Mouse (Mus musculus): ENCODE results near the gene Efna1.

The Efna1 gene

DNA sequence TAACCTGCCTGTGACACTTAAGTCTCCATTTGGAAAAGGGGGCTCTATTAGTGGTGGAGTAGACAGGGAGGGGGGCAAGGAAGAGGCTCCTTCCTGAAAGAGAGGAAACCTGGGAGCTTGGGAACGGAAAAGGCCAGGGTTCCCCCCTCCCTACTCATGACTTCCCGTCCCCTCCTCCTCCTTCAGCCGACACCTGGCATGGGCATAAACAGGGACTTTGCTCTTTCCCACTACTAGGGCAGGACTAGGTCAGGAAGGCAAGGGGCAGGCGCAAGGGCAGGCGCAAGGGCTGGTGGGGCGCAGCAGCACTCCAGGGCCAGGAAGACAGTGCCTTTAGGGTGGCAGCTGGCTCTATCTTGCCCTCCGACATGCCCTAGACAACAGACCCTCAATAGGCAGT lies 2.8 kb downstream of the Efna1 start:
- DNase-seq = peak; percentile 87

DNA sequence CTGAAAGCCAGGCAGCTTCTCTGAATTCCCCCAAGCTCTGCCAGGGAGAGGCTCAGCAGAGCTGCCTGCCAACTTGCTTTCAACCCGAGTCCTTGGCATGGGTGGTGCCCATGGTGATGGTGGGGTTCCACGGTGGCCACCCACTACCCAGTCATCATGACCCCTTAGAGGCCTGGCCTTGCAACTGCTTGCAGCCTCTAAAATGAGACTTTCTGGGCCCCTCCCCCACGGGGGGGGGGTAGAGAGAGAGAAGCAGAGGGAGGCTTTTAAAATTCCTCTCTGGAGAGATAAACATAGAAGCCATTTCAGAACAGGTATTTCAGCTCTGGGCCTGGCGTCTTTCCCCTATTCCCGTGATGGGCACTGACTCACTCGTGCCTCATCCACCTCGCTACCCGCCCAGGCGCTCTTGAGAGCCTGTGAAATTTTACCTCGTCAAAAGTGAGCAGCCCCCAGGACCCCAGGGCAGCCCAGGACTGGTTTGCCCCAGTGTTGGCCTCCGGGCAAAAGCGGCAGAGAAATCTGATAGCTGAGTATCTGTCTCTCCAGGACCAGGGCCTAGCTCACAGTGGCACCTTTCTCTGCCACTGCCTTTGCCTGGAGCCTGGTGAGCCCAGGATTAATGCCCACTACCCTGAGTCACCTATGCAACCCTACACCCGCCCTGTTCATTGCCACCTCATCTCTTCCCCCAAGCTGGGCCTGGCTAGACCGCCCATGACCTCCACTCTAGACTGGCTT lies 3.5 kb downstream of the Efna1 start:
- DNase-seq = peak; percentile 71

DNA sequence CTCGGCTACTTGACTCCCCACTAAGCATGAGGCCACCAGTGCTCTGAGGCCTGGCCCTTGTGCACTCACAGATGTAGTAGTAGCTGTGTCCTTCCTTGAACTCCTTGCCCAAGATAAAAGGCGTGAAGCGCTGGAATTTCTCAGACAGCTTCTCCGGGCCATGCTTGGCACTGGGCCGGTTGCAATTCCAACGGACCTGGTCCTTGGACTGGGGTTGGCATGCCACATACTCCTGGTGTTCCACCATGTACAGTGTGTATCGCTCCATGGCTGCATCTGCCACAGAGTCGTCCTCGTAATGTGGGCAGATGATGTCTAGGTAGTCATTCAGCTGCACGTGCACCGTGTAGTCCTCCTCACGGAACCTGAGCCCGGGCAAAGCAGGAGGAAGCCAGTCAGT lies 4.9 kb downstream of the Efna1 start:
- no peak for DNase-seq

DNA sequence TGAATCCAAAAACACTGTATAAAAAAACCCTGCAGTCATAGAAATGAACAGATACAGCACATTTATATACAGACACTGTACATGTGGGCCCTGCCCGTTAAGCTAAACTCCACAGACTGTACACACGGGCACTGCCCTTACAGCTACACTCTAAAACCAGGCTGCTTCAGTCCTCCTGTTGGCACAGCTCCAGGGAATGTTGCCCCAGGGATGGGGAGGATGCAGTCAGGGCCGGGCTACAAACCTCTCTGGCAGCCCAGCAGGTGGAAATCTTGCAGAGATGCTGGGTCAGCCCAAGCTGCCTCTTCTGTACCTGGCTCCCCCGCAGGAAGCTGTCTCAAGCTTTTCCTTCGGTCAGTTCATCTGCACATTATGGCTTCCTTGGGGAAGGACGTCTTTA lies 9.2 kb downstream of the Efna1 start:
- no peak for DNase-seq

DNA sequence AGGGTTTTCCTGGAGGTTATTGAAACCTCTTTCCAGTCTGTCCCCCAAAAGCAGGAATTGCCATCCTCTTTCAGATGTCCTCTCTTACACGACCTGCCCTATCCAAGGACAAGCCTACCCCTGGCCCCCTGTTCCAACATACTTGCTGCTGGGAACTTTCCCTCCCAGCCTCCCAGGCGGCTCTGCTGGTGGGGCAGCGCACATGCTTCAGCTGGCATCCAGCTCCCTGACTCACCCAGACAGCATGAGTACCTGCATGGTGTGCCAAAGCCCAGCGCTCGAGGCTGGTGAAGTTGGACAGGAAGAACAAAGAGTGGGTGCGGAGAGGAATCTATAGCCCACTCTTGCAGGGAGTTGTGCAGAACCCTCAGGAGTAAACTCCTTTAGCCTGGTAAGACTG lies 10.1 kb downstream of the Efna1 start:
- DNase-seq = peak; percentile 63

DNA sequence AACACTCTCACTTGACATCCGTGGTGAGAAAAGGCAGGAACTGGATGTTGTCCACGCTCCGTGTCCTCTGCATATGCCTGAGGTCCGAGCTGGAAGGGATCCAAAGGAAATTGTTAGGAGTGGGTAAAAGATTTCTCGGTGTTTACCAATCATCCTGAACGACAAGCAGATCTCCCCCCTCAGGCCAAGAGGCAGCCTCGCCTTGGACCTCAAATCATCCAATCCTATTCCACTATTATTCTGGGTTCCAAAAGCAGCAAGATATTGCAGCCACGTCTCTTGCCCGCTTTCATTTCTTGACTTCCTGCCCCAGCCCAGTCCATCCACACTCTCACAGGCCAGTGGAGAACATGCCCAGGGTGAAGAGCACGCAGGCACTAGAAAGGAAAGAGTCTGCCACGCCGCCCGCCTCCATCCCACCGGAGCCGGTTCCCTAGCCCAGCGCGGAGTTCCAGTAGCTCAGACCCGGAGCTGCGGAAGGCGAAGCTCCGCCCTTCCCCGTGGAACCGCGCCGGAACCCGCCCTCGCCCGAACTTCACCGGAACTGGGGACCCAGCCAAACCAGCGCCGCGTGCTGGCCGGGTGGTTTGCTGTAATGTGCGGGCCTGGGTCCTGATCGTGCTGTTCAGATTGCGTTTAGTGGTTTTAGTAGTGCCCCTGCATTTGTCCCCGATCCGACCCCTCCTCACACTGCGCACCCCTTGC lies 10.7 kb downstream of the Efna1 start, which contains the start of gene Slc50a1:
Gene Slc50a1 (minus strand): TSS at position 520 of the 705 bp plus-strand sequence.
- peak; percentile 90 for DNase-seq

DNA sequence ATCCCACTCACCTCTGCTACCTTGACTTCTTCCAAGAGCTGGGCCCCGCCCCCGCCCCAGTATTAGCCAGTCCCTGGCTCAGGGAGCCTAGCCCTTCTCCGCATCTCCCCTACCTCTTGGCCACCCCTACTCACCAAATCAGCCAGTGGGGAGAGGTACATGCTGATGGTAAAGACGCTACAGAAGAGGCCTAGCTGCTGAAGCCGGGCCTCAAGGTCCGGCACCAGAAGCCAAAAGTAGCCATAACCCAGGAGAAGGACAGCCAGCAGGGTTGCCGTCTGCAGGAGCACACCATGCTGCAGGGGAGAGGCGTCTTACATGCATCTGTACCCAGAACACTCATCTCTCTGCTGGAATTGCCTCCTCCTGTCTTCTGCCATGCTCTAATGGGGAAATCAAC lies 12.0 kb downstream of the Efna1 start:
- no peak for DNase-seq

DNA sequence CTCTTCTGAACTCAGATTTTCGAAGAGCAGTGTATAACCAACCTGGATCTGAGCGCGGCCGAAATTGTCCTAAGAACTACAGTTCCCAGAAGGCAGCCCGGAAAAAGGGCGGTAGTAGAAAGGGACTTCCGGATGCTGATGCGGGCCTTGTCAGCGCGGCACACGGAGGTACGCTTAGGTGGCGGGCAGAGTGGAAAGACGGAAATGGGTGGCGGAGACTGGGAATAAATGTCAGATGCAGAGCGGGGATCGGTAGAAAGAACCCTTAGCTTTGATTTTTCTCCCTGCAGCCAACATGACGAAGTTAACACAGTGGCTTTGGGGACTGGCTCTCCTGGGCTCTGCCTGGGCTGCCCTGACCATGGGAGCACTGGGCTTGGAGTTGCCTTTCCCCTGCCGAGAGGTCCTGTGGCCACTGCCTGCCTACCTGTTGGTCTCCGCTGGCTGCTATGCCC lies 14.5 kb downstream of the Efna1 start:
- peak; percentile 90 for DNase-seq

DNA sequence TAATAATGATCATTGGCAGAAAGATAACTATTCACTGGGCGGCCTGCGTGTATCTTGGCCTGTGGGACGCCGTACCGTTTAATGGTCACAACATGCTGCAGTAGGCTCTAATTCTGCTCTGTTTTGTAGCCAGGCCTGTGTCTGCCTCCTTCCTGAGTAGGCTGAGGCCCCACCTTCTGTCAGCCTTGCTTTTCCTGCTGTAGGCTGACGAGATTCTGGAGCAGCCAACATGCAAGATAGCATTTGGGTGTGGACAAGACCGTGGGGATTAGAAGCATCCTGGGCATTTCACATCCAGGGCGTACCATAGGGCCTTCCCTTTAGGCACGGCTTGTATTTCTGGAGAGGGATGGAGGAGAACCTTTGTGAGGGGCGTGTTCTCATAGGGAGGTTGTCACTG lies 18.5 kb downstream of the Efna1 start:
- peak; percentile 70 for DNase-seq

DNA sequence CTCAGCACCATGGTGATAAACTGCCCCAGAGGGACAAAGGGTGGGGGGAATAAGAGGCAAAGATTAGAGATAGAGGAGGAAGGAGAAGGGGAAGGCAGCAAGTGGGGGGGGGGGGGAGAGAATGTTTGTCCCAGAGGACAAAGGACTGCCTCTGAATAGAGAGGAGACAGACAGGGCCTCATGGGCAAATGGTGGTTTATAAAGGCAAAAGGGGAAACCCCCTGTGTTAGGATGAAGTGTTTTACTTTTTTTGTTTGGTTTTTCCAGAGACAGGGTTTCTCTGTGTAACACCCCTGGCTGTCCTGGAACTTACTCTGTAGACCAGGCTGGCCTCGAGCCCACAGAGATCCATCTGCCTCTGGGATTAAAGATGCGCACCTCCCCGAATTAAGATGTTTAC lies 20.7 kb downstream of the Efna1 start:
- DNase-seq = no peak

DNA sequence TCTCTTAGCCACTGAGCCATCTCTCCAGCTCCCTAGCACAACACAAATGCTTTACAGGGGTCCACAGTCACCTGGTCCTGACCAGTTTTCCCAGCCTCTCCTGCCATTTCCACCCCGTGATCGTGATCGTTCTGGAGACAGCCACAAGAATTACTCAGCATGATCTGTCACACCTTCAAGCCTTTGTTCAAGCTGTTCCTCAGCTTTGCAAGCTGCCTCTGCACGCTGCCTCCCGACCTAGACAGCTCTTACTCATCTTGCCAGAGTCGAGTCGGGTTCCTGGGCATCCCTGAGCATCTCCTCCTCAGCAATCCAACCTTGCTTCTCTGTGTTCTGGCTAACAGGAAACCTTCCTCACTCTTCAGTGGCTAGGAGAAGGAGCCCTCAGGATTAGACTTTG lies 21.9 kb downstream of the Efna1 start, which contains the start of gene Dpm3:
Gene Dpm3 (plus strand): TSS at position 283 of the 400 bp plus-strand sequence.
- no peak for DNase-seq

DNA sequence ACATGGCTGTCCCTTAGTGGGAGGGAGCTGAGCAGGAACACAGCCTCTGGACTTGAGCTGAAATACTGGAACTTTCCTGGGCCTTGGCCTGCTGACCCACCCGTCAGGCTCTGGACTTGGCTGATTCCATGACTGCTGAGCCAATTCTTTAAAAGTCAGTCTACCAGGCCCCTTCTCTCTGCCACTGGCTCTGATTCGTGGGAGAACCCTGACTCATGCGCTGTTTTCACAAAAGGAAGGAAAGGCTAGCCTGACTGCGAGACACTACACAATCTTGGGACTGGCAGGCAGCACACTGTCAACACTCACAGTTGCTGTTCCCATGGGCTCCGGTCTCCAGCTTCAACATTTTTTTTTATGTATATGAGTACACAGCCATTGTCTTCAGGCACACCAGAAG lies 24.8 kb downstream of the Efna1 start:
- no peak for DNase-seq

DNA sequence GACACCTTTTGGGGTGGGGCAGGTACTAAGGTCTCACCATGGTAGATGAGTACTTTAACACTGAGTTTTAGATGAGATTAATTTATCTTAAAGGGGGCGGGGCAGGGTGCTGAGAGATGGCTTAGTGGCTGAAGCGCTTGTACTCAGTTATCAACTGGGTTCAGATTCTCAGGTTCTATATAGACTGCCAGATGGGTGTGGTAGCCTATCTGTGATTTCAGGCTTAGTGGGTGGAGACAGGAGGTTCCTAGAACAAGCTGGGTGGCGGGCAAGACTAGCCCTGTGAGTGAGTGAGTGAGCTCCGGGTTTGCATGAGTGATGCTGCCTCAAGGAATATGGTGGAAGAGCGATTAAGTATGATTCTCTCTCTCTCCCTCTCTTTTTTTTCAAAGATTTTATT lies 25.9 kb downstream of the Efna1 start:
- no peak for DNase-seq

DNA sequence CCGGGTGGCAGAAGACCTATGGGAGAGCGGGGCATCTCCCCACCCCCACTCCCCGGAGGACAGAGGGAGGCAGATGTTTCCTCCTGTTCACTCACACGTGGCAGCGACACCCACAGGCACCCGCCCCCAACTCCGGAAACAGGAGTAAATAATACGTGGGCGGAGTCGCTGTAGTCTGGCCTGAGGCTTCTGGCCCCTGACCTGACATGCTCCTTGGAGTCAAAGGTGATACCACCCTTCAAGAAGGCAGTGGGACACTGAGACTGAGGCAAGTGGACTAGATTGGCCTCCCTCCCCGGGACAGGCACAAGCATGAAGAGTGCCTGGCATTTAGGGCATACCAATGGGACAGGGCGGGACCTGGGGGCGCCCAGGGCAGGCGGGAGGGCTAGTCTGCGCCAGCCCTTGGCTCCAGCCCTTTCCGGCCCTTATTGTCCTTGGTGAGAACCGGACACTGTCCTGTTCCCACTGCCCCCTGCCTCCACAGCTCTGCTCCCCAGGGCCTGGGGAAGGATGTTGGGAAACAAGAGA lies 29.5 kb downstream of the Efna1 start:
- DNase-seq = peak; percentile 91

DNA sequence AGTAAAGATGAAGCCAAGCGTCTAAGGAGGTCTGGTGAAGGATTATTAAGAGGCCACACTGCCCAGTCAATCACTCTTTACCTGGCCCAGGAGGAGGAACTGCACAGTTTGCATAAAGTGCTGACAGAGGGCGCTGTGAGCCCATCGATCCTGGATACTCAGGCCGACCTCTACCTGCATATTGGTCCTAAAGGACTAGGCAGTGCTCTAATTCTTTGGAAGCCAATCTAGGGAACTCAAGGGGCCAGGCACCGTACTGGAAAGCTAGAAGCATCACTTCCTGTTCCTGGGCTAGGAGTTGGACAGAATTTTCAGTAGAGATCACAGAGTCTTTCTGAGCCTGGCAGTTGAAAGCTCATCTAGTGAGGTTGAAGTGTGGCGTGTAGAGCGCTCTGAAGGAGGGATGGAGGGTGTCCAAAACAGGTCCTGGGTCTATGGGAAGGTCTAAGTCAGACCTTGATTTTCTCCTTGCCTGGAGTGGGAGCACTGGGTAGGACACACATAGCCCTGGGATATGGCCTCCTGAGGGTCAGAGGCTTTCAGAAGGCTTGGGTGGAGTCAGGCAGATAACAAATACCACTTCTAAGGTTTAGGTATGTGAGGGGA lies 30.4 kb downstream of the Efna1 start:
- peak; percentile 92 for DNase-seq

DNA sequence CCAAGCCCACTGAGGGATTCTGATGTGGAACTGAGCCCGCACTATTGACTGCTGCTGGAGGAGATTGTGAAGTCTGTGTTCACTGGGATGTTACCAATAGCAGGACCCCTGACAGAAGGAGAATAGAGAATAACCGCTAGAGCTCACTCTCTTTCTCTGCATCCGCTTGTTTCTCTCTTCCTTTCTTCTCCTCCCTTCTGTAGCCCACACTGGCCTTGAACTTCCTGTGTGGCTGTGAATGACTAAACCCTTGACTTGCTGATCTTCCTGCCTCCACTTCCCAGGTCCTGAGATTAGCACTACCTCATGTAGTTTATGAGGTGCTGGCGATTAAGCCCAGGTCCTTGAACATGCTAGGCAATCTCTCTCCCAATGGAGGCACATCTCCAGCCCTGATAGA lies 33.5 kb downstream of the Efna1 start:
- DNase-seq = no peak

DNA sequence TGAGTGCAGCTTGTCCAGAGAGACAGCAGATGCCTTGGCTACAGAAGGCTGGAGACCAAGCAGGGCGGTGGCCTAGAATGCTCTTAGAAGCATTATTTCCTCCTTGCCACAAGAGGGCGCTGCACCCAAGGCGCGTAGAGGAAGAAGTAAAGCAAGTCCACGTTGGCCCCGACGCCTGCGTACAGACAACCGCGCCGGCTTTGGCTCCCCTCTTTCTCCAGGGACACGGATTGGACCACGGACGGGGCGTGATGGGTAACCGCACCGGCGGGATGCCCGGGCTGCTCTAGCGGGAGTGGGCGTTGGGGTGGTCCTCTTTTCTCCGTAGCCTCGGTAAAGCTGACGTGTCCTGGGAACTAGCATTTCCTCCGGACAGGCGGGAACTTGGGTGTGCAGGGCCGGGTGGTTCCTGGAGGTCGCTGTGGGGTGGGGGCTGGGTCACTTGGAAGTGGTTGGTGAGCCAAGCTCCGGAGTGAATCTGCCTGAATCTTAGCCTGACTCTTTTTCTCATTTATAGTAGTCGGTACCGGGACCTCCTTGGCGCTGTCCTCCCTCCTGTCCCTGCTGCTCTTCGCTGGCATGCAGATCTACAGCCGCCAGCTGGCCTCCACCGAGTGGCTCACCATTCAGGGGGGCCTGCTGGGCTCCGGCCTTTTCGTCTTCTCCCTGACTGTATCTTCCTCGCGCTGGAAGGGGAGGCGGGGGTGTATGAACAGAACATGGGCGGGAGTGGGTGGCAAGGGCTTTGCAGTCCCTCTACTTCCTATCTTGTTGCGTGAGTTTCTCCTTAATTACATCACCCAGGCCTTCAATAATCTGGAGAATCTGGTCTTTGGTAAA lies 34.5 kb downstream of the Efna1 start, which contains the start of gene Trim46:
Gene Trim46 (minus strand): TSS at position 49 of the 840 bp plus-strand sequence.
- DNase-seq = peak; percentile 93

DNA sequence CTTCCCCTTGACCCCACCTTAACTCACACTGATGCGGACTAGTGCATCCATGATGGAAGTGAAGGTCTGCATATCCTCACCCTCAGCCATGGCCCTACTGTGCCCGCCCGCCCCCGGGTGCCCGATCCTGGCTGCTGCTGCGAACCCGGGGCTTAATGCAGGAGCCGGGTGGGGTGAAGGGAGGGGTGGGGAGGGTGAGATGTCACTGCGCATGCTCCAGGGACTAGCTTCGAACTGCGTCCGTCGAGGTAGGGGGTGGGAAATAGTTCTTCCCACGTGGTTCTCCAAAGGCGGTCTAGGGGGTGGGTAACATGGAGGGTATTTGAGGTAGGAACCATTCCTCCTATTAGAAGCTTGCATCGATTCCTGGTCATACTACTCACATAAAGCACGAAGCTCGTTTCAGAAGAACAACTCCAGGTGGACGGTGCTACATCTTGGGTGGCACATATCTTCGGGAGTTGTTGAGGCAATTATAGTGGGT lies 35.2 kb downstream of the Efna1 start, which contains the start of gene Krtcap2:
Gene Krtcap2 (plus strand): TSS at position 279 of the 484 bp plus-strand sequence.
- DNase-seq = no peak

DNA sequence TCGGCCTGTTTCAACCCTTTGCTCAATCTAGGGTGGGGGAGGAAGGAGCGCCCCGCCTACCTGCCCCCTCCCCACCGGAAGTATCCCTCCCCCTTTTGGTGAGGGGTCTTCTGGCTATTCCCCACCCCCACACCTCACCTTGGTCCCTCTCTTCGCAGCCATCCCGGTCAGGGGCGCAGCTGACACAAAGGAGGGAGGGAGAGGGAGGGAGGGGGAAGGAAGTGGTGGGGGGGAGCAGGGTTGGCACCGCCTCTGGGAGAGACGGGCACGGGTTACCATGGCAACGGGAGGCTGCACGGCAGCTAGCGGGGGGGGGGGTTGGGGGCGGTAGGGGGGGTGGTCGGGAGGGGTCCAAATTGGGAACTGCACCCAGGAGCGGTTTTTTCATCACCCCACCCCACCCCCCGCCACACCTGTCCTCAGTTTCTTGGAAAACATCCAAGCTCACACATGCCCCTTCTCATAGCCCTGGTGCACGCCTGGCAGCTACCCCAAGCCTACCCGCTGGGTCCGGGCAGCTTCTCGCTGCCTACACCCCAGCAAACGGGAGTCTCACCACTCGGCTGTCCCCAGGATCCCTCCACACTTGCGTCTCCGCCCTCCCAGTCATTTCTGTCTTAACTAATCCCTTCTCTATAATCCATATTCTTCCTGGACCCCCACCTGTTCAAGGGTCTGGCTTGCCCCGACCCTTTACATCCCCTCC lies 35.8 kb downstream of the Efna1 start:
- DNase-seq = no peak

DNA sequence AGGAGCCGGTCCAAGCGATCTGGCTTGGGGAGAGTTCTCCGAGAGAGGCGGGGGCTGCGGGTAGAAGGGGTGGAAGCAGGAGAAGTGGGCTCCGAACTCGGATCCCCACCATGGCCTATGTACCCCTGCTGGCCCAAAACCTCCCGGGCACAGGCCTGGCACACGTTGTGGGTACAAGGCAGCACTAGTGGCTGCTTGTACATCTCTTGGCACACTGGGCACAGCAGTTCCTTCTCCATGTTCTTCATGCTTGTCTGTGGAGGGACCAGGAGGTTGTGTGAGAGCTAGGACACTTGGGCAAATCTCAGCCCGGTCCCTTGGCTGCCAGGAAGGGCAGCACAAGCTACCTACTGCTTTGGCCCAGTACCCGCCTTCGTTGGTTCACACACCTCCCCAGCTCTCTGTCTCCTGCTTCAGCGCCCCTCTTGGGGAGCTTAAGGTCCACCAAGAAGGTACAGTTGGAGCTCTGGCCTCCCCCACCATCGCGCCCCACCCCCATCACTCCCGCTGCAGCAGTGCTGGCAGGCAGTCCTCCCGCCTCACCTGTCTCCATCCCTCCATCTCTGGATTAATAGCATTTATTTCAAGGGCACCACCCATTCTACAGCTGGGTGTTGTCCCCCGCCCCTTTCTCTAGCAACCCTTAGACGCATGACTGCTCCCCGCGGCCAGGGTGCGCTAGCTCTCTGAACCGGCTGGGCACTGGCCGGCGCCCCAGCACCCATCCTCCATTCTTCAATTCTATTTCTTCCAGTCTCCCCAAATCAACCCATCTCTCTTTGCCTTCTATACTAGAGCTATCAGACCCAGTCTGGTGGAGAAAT lies 36.6 kb downstream of the Efna1 start:
- peak; percentile 50 for DNase-seq

DNA sequence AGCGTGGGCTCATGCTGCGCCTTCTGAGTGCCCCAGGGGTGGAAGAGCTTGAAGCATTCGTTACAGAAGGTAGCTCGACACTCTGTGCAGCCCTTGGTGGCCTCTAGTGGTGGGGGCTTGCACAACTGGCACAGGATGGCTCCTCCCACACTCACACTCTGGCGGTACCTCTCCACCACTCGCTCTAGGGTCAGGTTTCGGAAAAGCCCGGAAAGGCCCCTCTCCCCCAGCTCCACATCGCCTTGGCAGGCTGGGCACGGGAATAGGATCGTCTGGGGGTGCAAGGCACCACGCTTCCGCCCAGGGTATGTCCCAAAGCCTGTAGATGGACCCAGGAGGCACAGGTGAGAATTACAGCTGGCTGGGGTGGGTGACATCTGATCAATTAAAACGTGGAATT lies 37.3 kb downstream of the Efna1 start:
- peak; percentile 89 for DNase-seq
